Mouse (Mus musculus): ENCODE results near the gene Slc39a11. TPM values are rescaled to one million over a fixed set of nuclear protein-coding genes. Genes with fewer than 3 reads are reported as not detected.

Gene Slc39a11
- total RNA-seq, 2 experiments from 2014 or later, result 13.6 to 15.9 TPM

GRCm38 (mm10) chr11:113500631-113501305 lies 149.1 kb downstream of the Slc39a11 start:
- intact Hi-C loops (cut with DNase I), result no loop called here

GRCm38 (mm10) chr11:113498889-113499288 lies 151.0 kb downstream of the Slc39a11 start:
- DNase-seq (ENCODE audit: low spot score in 2 of 2), result no peak
- intact Hi-C loops (cut with DNase I), result no loop called here

More at GRCm38 (mm10) chr11:113500631-113501305, 149.1 kb downstream of the Slc39a11 start:
- no peak for DNase-seq (ENCODE audit: low spot score in 2 of 2)

- intact Hi-C loops (cut with DNase I), result no loop called here
- no peak for DNase-seq (ENCODE audit: low spot score in 2 of 2)
These were observed 155.8 kb downstream of the Slc39a11 start for GRCm38 (mm10) chr11:113494021-113494546.

DNA sequence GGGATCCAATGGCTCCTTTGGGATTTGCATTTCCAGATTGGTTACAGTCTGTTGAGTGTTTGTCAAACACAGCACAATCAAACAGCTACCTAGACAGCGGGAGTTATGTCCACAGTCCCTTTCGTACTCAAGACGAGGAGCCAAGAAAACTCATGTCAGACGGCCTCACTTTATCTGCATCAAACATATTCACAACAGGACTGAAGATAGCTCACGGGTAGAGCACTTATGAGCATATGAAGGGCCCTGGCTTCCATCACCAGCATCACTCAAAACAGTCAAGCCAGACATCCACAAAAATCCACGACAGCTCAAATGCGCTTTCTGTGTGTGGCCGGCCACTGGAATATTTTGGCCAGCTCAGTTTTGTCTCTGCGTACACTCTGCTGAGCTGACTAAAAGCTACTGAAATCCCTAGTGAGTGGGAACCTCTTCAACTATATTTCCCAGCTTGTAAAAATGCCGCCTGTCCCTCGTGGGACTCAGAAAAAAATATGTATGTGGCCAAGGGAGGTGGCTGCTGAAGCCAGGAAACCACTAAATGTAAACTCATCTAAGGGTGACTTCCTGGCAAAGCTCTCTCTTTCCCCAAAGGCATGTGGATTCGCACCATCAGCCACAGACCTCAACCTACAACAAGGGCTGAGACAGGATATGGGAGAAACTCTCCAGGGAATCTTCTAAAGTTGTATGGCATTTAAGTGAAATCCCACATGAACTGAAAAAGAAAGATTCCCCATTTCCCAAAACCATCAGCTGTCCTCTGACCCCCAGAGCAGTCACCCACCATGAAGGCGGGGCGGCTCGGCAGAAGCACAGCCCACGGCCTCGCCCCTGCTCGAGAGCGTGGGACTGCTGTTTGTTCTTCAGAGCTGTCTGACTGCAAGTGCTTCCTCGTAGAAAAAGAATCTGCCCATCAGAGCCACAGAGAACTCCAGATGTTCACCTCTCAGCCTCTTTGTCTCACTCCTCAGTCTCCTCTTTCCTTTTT lies 159.1 kb downstream of the Slc39a11 start:
- intact Hi-C loops (cut with DNase I), result no loop called here
- no peak for DNase-seq (ENCODE audit: low spot score in 2 of 2)

GRCm38 (mm10) chr11:113487603-113488335 lies 162.1 kb downstream of the Slc39a11 start:
- no peak for DNase-seq (ENCODE audit: low spot score in 2 of 2)
- intact Hi-C loops (cut with DNase I), result no loop called here

GRCm38 (mm10) chr11:113484037-113484436 lies 165.8 kb downstream of the Slc39a11 start:
- intact Hi-C loops (cut with DNase I), result no loop called here
- no peak for DNase-seq (ENCODE audit: low spot score in 2 of 2)

GRCm38 (mm10) chr11:113477550-113477949 lies 172.3 kb downstream of the Slc39a11 start:
- no peak for DNase-seq (ENCODE audit: low spot score in 2 of 2)
- intact Hi-C loops (cut with DNase I), result no loop called here

DNA sequence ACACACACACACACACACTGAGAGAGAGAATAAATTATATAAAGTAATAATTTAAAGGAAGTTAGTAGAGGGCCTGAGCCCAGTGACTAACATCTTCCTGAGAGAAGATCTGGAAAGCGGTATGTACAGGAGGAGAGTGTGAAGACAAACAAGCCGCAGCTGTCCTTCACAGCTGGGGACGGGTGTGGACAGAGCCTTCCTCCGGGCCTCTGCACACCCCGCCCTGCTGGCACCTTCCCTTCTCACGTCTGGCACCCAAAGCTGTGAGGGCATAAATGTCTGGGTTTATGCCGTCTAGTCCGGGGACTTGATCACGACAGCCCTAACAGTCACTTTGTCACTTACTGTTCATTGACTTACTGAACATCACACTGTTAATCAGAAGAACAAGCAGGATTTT lies 173.2 kb downstream of the Slc39a11 start:
- DNase-seq (ENCODE audit: low spot score in 2 of 2), result no peak
- intact Hi-C loops (cut with DNase I), result no loop called here

- no peak for DNase-seq (ENCODE audit: low spot score in 2 of 2)
- intact Hi-C loops (cut with DNase I), result no loop called here
These were observed 174.4 kb downstream of the Slc39a11 start for GRCm38 (mm10) chr11:113475491-113475890.

DNA sequence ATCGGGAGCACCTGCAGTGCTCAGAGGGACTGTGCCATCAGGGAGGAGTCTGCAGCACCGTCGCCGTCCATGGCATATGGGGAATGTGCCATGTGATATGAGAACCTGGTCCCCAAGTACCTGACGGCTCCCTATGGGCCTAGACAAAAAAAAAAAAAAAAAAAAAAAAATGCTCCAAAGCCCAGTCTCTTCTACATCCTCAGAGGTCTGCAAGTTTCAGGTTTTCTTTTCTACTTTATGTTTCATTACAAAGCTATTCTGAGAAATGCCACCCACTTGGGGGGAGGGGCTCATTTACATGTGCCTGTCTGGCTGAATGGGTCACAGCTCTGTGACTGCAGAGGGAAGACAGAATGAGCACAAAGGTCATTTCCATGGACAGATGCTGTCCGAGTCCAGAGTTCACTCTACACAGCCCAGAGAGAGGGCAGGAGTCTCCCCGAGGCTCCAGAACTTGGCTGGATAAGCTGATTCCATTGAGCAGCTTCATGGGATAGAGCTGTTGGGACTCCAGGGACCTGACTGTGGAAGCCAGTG lies 175.8 kb downstream of the Slc39a11 start:
- intact Hi-C loops (cut with DNase I), result no loop called here
- no peak for DNase-seq (ENCODE audit: low spot score in 2 of 2)

DNA sequence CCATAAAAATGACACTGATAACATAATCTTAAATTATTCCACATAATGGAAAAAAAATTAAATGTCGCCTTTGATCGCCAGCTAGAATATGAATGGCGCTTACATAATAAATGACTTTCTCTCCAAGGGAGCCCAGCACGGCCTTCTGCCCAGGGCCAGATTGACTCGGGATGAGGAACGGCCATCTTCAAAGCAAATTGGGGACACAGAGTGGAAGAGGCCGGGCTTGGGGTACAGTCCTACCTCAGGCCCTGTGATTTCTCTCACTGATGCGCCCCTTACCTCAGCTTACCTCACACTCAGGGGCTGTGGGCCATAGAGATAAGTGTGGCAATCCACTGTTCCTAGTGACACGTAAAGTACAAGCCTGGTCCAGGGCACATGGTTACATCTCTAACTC lies 177.9 kb downstream of the Slc39a11 start:
- intact Hi-C loops (cut with DNase I), result no loop called here
- no peak for DNase-seq (ENCODE audit: low spot score in 2 of 2)

GRCm38 (mm10) chr11:113469919-113470785 lies 179.7 kb downstream of the Slc39a11 start:
- intact Hi-C loops (cut with DNase I), result no loop called here
- DNase-seq (ENCODE audit: low spot score in 2 of 2), result peak; percentile 30

DNA sequence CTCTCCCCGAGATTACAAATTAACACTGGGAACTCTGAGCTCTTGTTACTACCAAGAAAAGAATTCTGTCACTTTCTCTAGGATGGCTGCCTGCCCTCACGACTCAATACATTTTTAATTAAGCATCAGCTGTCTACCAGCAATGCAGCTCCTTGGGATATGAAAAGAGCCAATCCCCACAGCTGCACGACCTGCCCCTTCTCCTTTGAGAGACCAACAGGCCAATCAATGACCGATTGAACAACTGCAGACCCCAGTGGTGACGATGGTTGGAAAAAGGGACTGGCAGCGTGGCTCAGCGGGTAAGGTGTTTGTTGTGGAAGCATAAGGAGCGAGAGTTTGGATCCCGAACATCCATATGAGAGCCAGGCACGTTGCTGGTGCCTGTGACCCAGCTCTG lies 181.9 kb downstream of the Slc39a11 start:
- intact Hi-C loops (cut with DNase I), result no loop called here

DNA sequence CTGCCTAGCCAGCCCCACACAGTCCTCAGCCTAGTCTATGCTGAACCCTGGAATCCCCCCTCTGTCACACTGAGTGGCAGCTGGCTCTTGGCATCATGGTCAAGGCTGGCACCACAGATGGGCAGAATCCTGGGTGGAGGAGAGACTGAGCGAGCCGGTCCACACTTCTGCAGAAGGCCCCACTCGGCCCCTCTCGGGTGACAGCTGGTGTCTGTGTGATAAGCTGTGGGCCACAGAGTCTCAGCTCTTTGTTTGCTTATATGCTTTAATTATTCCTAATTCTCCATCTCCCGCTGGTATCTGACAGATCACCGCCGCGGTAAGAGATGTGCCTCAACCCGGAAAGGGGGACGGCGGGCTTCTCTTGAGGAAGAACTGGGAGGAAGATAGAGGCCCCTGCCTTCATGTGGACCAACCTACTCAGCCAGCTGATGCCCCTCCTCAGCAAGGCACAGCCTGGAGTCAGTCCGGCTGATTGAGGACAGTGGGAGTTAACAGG lies 182.5 kb downstream of the Slc39a11 start:
- no peak for DNase-seq (ENCODE audit: low spot score in 2 of 2)
- intact Hi-C loops (cut with DNase I), result no loop called here

More for the DNA sequence above, 181.9 kb downstream of the Slc39a11 start:
- no peak for DNase-seq (ENCODE audit: low spot score in 2 of 2)

DNA sequence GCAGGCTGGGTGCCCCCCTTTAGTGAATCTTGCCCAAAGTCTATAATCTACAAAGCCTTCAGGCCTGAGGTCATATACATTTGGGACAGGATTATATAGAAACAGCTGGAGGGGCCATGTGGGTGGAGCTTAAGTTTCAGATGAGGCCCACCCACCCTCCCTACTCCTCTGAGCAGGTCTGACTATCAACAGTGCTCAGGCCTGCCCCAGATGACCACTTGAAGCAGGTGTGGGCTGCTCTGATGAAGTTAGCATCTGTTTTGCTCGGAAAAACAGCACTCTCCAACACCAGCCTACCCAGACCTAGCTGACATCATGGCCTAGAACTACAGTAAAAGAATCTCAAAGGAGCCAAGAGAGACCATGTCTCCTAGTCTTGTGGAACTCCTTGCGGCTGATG lies 189.8 kb downstream of the Slc39a11 start:
- intact Hi-C loops (cut with DNase I), result no loop called here

GRCm38 (mm10) chr11:113458582-113459210 lies 191.2 kb downstream of the Slc39a11 start:
- no peak for DNase-seq (ENCODE audit: low spot score in 2 of 2)
- intact Hi-C loops (cut with DNase I), result no loop called here

More for the DNA sequence above, 189.8 kb downstream of the Slc39a11 start:
- no peak for DNase-seq (ENCODE audit: low spot score in 2 of 2)

DNA sequence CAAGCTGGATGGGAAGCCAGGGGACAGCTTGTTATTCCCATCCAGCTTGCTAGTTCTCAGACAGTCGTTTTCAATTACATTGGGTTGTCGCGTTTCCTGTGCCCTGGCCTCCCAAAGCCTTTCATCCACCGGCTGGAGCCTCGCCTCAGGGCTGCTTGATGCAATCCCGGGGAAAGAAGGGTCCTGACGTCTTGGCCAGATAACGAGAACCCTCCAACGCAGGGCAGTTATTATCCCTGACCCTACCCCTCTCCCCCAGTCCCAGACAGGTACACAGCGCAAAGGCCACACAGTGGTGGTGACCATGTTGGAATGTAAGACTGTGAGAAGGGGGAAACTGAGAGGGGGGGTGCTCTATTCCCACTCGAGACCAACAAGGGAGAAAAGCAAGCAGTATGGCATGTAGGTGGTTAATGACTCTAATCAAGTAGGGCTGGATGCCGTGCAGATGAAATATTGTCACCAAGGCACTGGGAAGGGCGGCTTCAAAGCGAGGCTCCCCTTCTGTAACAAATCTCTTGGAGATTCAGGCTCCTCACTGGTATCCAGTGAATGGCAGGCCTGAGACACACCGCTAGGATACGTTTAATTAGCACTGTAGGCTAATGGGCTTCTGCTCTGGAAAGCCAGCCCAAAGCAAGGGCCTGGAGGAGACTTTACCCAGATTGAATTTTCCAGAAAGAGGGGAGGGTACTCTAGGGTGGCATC lies 196.9 kb downstream of the Slc39a11 start:
- no peak for DNase-seq (ENCODE audit: low spot score in 2 of 2)
- intact Hi-C loops (cut with DNase I), result no loop called here

Data from left cerebral cortex, postnatal 36 days (tissue).